Mouse (Mus musculus) kidney, adult 2 months (tissue): ENCODE measurements around the gene Rpgr. TPM values are rescaled to one million over a fixed set of nuclear protein-coding genes. Genes with fewer than 3 reads are reported as not detected.

ENCODE experiments used
- DNase-seq: peaks from one replicate; pipeline ENCODE4 v3.0.0; 2021
- H3K27ac ChIP-seq: fragments of 200-500 bp; 2 replicates; pipeline ENCODE4 v1.5.1; 2012; ENCODE audit warnings: low read depth, low read length, control low read depth, inconsistent platforms; ENCODE audit not compliant: insufficient read depth
- H3K27me3 ChIP-seq: fragments of 200-500 bp; replicated peaks from 2 replicates; pipeline ENCODE4 v1.6.1; 2012; ENCODE audit warnings: mild to moderate bottlenecking, moderate library complexity, low read length, inconsistent platforms; ENCODE audit not compliant: control insufficient read depth, insufficient read depth
- H3K36me3 ChIP-seq: fragments of 200-500 bp; 2 replicates; pipeline ENCODE4 v1.6.1; 2012; ENCODE audit warnings: mild to moderate bottlenecking, moderate library complexity, low read length, inconsistent platforms; ENCODE audit not compliant: control insufficient read depth, insufficient read depth
- H3K4me1 ChIP-seq: fragments of 200-500 bp; 2 replicates; pipeline ENCODE4 v1.6.1; 2011; ENCODE audit warnings: low read length; ENCODE audit not compliant: control insufficient read depth, insufficient read depth
- H3K4me3 ChIP-seq: fragments of 200-500 bp; 2 replicates; pipeline ENCODE4 v1.5.1; 2011; ENCODE audit warnings: mild to moderate bottlenecking, low read depth, low read length, control low read depth; ENCODE audit not compliant: insufficient read depth
- CTCF ChIP-seq: fragments of 200-500 bp; conservative IDR thresholded peaks from 2 replicates; pipeline ENCODE4 v1.5.1; 2011; ENCODE audit warnings: low read depth, mild to moderate bottlenecking, control low read depth, low read length, moderate library complexity, mixed read lengths; ENCODE audit not compliant: insufficient read depth, insufficient read length
- POLR2A ChIP-seq: fragments of 200-500 bp; IDR thresholded peaks from one replicate; pipeline ENCODE4 v1.6.1; 2011; ENCODE audit warnings: low read depth, low read length, control low read depth
- WGBS: fragments of 180-500 bp; shearing (Covaris S2); methylation state at CpG from one replicate; pipeline ENCODE4 v1.1.7; 2018; 5-methylcytosine and 5-hydroxymethylcytosine counted together
- polyA plus RNA-seq: library from polyadenylated mRNA; depleted of rRNA; stranded (reverse); fragments of >200 nt; gene quantifications from 2 replicates; pipeline ENCODE4 v1.2.3, GENCODE M21; 2012

Rpgr gene
- polyA plus RNA-seq, 1 experiment, result 1.6 TPM

- Histone ChIP-seq H3K27ac (no peak overlapping the region), H3K4me3 (no peak overlapping the region), H3K27me3 (no peaks in the 10 kb centered on the region), H3K36me3 (no peaks in the 10 kb centered on the region), H3K4me1 (no peaks in the 10 kb centered on the region)
- TF ChIP-seq POLR2A (no peak), CTCF (no peak)
- DNase-seq, result no peak
- WGBS, result 62% methylated on average over 3 of the region's 3 CpGs
Measured at GRCm38 (mm10) chrX:10234617-10235016, 17.9 kb upstream of the Rpgr start.

GRCm38 (mm10) chrX:10233051-10233450 lies 16.3 kb upstream of the Rpgr start:
- Histone ChIP-seq H3K4me1 (no peaks in the 10 kb centered on the region), H3K27ac (no peak overlapping the region), H3K4me3 (no peak overlapping the region), H3K27me3 (no peaks in the 10 kb centered on the region), H3K36me3 (no peaks in the 10 kb centered on the region)
- no peak for DNase-seq
- 53% methylated on average over 2 of the region's 2 CpGs for WGBS
- TF ChIP-seq POLR2A (no peak), CTCF (no peak)

DNA sequence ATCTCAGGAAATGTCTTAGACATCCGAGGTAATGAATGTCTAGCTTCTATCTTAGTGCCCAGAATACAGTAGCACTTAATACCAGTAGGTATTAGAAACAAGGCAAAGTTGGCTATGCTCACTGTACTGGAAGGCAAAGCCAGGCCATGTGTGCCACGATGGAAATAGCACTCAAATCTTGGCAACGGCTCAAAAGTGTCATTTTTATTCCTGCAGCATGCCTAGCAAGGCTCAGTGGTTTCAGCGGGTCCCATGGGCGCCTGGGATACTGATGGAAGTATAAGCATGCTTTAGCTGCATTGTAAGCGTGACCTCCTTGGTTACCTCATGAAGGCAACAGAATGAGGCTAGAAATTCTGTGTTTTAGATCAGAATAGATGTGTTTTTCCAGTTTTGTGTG lies 2.6 kb upstream of the Rpgr start:
- no peak for DNase-seq
- H3K36me3 ChIP-seq, result no peaks in the 10 kb centered on the region
- H3K4me1 ChIP-seq, result no peaks in the 10 kb centered on the region; the same call in 1 of the 2 replicates
- H3K27me3 ChIP-seq, result no peaks in the 10 kb centered on the region
- TF ChIP-seq POLR2A (no peak), CTCF (no peak)
- no peak overlapping the region for H3K4me3 ChIP-seq
- WGBS, result 72% methylated on average over 6 of the region's 6 CpGs
- H3K27ac ChIP-seq, result no peak overlapping the region

DNA sequence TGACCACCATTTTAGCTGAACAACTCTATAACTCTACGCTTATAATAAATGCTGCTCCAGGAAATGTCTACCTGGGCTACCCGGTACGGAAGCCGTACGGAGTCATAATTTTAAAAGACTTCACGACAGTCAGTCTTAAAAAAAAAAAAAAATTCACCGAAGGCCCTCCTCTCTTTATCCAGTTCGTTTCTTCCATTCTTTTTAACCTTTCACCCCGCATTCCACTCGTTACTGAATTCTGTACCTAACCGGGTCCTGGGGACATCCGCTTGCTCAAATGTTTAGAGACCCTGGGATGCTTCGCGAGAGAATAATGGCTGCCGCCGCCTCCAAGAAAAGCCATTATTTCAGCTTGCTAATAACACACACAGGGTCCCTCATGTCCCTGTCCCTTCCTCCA lies 748 bp downstream of the Rpgr start:
- DNase-seq, result peak; percentile 70
- Histone ChIP-seq H3K4me1 (no peaks in the 10 kb centered on the region; the same call in 1 of the 2 replicates), H3K4me3 (peak overlapping the region; percentile 88), H3K27ac (peak overlapping the region; percentile 87), H3K36me3 (no peaks in the 10 kb centered on the region), H3K27me3 (no peaks in the 10 kb centered on the region)
- 1% methylated on average over 16 of the region's 16 CpGs for WGBS
- TF ChIP-seq CTCF (no peak), POLR2A (no peak)

DNA sequence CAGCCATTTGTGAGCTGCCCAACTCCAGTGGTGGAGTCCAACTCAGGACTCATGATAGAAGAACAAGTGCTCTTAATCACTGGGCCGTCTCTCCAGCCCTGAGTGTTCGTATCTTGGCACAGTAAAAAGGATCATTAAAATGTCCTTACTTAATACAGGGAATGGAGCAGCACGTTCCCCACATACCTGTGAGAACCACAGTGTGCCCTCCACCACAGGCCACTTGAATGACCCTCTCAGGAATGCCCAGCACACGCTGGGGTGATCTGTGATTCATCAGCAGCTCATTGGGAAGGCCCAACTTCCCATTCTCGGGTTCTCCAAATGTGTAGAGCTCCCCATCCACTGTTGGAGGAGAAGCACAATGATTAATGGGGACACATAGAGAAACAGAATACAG lies 10.8 kb downstream of the Rpgr start:
- TF ChIP-seq POLR2A (no peak), CTCF (no peak)
- no peaks in the 10 kb centered on the region for H3K27me3 ChIP-seq
- H3K27ac ChIP-seq, result no peak overlapping the region
- no peak for DNase-seq
- WGBS, result 79% methylated on average over 5 of the region's 5 CpGs
- no peaks in the 10 kb centered on the region for H3K36me3 ChIP-seq
- no peak overlapping the region for H3K4me3 ChIP-seq
- H3K4me1 ChIP-seq, result no peaks in the 10 kb centered on the region

DNA sequence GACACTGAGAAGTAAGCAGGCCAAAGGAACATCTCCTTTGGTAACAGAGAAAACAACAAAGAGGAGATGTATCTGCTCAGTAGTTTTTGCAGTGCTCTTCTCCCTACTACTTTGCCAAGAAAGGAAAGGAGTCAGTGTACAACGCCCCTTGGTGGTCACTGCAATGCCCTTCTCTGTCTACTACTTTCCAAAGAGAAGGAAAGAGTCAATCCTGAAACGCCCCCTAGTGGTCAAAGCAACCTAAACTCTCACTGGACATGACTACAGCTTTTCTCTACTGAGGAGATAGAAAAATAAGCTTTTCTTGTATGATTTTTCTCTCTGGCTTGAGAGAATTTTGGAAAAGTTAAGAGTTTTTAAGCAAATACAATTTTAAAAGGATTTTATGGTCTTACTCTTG lies 15.4 kb downstream of the Rpgr start:
- peak; percentile 17 for DNase-seq
- Histone ChIP-seq H3K4me3 (no peak overlapping the region), H3K4me1 (no peaks in the 10 kb centered on the region), H3K27me3 (no peaks in the 10 kb centered on the region), H3K27ac (no peak overlapping the region), H3K36me3 (no peaks in the 10 kb centered on the region)
- 23% methylated on average over 2 of the region's 2 CpGs for WGBS
- TF ChIP-seq POLR2A (no peak), CTCF (0 out of 2 replicates have a peak, but pooled peaks have one; percentile 6)

- TF ChIP-seq POLR2A (no peak), CTCF (no peak)
- Histone ChIP-seq H3K36me3 (no peaks in the 10 kb centered on the region), H3K27me3 (no peaks in the 10 kb centered on the region), H3K27ac (no peak overlapping the region), H3K4me1 (no peaks in the 10 kb centered on the region), H3K4me3 (no peak overlapping the region)
- DNase-seq, result no peak
- WGBS, result 45% methylated on average over 3 of the region's 3 CpGs
Measured at GRCm38 (mm10) chrX:10152390-10152789, 64.3 kb downstream of the Rpgr start.

DNA sequence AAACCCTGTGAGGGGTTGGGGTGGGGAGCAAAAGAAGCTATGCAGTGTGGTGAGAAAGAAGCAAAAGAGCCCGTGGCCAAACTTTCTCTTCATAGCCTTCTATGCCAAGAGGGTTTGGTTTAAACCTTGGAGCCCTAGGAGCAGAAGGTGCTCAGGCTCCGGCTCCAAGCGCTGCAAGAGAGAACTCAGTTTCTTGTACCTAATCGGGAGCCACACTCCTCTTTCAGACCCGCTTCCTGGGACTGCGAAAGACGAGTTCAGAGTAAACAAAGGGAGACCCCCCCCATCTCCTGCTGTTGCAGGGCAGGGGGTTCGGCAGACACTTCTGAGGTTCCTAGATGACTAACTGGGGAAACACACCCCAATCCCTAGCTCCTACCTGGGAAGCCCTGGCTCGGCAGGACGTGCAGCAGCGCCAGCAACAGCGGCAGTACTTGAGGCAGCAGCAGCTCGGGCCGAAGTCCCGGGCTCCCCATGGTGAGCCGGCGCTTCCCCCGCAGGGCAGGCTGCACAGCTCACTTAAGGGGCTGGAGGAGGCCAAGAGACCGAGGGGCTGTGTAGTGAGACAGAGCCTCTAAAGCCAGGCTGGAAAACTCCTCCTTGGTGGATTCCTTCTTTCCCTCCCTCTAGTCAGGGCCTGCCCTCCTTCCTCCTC lies 99.5 kb downstream of the Rpgr start, which contains the start of gene Srpx:
TSS of gene Srpx (minus strand) at position 645 of the 655 bp plus-strand sequence.
- no peaks in the 10 kb centered on the region for H3K4me1 ChIP-seq
- no peak within 1 kb of the TSS for H3K27ac ChIP-seq
- peak within 1 kb of the TSS; percentile 42; the same call in 1 of the 2 replicates for H3K4me3 ChIP-seq
- no peak for DNase-seq
- TF ChIP-seq CTCF (no peak), POLR2A (no peak)
- no peaks in the 10 kb centered on the region for H3K36me3 ChIP-seq
- WGBS, result 3% methylated on average over 19 of the region's 19 CpGs
- H3K27me3 ChIP-seq, result no peaks in the 10 kb centered on the region
